Mouse (Mus musculus) kidney, adult 2 months (tissue): ENCODE results near the gene Zfp94. TPM values are rescaled to one million over a fixed set of nuclear protein-coding genes. Genes with fewer than 3 reads are reported as not detected.
"Not testable (repeated sequence)": the region's sequence is repeated elsewhere in the genome, so short reads cannot be mapped to it uniquely, and the experiment has no call there.

Experiments
- DNase-seq: peaks from one replicate; pipeline ENCODE4 v3.0.0; 2021
- H3K27ac ChIP-seq: fragments of 200-500 bp; 2 replicates; pipeline ENCODE4 v1.5.1; 2012; ENCODE audit warnings: low read depth, low read length, control low read depth, inconsistent platforms; ENCODE audit not compliant: insufficient read depth
- H3K27me3 ChIP-seq: fragments of 200-500 bp; replicated peaks from 2 replicates; pipeline ENCODE4 v1.6.1; 2012; ENCODE audit warnings: mild to moderate bottlenecking, moderate library complexity, low read length, inconsistent platforms; ENCODE audit not compliant: control insufficient read depth, insufficient read depth
- H3K36me3 ChIP-seq: fragments of 200-500 bp; 2 replicates; pipeline ENCODE4 v1.6.1; 2012; ENCODE audit warnings: mild to moderate bottlenecking, moderate library complexity, low read length, inconsistent platforms; ENCODE audit not compliant: control insufficient read depth, insufficient read depth
- H3K4me1 ChIP-seq: fragments of 200-500 bp; 2 replicates; pipeline ENCODE4 v1.6.1; 2011; ENCODE audit warnings: low read length; ENCODE audit not compliant: control insufficient read depth, insufficient read depth
- H3K4me3 ChIP-seq: fragments of 200-500 bp; 2 replicates; pipeline ENCODE4 v1.5.1; 2011; ENCODE audit warnings: mild to moderate bottlenecking, low read depth, low read length, control low read depth; ENCODE audit not compliant: insufficient read depth
- CTCF ChIP-seq: fragments of 200-500 bp; conservative IDR thresholded peaks from 2 replicates; pipeline ENCODE4 v1.5.1; 2011; ENCODE audit warnings: low read depth, mild to moderate bottlenecking, control low read depth, low read length, moderate library complexity, mixed read lengths; ENCODE audit not compliant: insufficient read depth, insufficient read length
- POLR2A ChIP-seq: fragments of 200-500 bp; IDR thresholded peaks from one replicate; pipeline ENCODE4 v1.6.1; 2011; ENCODE audit warnings: low read depth, low read length, control low read depth
- WGBS: fragments of 180-500 bp; shearing (Covaris S2); methylation state at CpG from one replicate; pipeline ENCODE4 v1.1.7; 2018; 5-methylcytosine and 5-hydroxymethylcytosine counted together
- polyA plus RNA-seq: library from polyadenylated mRNA; depleted of rRNA; stranded (reverse); fragments of >200 nt; gene quantifications from 2 replicates; pipeline ENCODE4 v1.2.3, GENCODE M21; 2012

Zfp94 gene
- polyA plus RNA-seq, 1 experiment, result 10.5 TPM

DNA sequence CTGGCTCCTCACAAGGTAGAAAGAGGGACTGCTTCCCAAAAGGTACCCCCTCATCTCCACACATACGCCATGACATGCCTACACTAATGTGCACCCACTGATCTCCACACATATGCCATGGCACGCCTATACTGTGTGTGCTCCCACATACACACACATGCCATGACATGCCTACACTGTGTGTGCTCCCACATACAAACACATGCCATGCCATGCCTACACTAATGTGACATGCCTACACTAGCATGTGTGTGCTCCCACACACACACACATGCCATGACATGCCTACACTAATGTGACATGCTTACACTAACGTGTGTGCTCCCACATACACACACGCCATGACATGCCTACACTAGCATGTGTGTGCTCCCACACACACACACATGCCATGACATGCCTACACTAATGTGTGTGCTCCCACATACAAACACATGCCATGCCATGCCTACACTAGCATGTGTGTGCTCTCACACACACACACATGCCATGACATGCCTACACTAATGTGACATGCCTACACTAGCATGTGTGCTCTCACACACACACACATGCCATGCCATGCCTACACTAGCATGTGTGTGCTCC lies 26.3 kb downstream of the Zfp94 start:
- 95% methylated on average over 4 of the region's 4 CpGs for WGBS
- Histone ChIP-seq H3K36me3 (peaks cover 3% of the 10 kb centered on the region; the same call in 1 of the 2 replicates), H3K27ac (no peak overlapping the region), H3K4me1 (no peaks in the 10 kb centered on the region), H3K4me3 (no peak overlapping the region), H3K27me3 (no peaks in the 10 kb centered on the region)
- TF ChIP-seq POLR2A, result no peak
- no peak for TF ChIP-seq CTCF
- DNase-seq, result no peak

DNA sequence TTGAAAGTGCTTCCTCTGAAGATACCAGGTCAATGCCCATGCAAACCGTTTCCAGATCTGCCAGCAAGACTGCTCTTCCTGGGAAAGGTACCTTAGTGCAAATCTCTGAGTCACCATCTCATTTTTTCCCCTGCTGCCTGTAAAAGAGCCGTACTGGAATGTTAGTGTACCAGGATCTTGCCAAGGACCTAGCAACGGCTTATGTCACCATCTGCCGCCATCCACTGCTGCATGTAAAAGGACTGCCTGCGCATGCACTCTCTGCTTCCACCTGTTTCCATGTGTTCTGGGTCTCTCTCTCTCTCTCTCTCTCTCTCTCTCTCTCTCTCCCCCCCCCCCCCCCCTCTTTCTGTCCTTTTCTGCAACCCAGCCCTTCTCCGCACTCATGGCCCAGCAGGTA lies 28.0 kb downstream of the Zfp94 start:
- 95% methylated on average over 6 of the region's 6 CpGs for WGBS

DNA sequence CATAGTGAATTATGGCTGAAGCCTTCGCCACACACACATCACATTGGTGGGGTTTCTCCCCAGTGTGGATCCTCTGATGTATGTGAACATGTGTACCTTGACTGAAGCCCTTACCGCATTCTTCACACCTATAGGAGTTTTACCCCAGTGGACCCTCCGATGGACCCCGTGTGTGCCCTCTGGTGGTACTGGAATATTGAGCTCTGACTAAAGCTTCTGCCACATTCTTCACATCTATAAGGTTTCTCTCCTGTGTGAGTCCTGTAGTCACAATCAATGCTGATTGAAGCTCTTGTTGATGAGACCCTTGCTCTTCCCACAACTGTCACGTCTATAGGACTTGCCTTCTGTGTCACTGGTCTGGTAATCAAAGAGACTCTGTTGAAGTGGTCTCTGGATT lies 28.8 kb downstream of the Zfp94 start:
- WGBS, result 84% methylated on average over 5 of the region's 5 CpGs
- Histone ChIP-seq H3K27ac (no peak overlapping the region), H3K27me3 (no peaks in the 10 kb centered on the region), H3K4me1 (no peaks in the 10 kb centered on the region), H3K36me3 (no peaks in the 10 kb centered on the region; the same call in 1 of the 2 replicates), H3K4me3 (no peak overlapping the region)
- no peak for DNase-seq
- TF ChIP-seq POLR2A, result no peak
- no peak for TF ChIP-seq CTCF

More for the DNA sequence above, 28.0 kb downstream of the Zfp94 start:
- no peak overlapping the region for H3K4me3 ChIP-seq
- TF ChIP-seq POLR2A (no peak), CTCF (no peak)
- H3K27me3 ChIP-seq, result no peaks in the 10 kb centered on the region
- peaks cover 2% of the 10 kb centered on the region; the same call in 1 of the 2 replicates for H3K36me3 ChIP-seq
- H3K4me1 ChIP-seq, result no peaks in the 10 kb centered on the region
- no peak for DNase-seq
- H3K27ac ChIP-seq, result no peak overlapping the region

DNA sequence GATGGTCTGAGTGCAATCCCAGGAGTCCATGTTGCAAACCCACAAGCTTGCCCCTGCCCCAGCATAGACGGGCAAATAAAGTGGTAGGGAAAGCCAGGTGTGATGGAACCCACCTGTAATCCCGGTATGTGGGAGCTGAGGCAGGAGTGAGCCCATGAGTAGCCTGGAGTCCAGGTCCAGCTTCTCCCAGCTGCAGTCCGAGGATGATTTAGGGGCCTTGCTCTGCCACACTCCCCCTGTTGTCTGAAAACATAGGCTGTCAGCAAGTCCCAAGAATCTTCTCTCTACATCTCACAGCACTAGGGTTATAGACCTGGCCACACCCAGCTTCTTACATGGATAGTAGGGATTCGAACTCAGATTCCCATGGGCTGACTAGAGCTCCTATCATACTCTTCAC lies 29.6 kb downstream of the Zfp94 start:
- Histone ChIP-seq H3K4me3 (no peak overlapping the region), H3K27ac (no peak overlapping the region), H3K27me3 (no peaks in the 10 kb centered on the region), H3K36me3 (no peaks in the 10 kb centered on the region; the same call in 1 of the 2 replicates), H3K4me1 (no peaks in the 10 kb centered on the region)
- WGBS, result 86% methylated on average over 4 of the region's 4 CpGs
- no peak for TF ChIP-seq POLR2A
- TF ChIP-seq CTCF, result no peak
- no peak for DNase-seq

DNA sequence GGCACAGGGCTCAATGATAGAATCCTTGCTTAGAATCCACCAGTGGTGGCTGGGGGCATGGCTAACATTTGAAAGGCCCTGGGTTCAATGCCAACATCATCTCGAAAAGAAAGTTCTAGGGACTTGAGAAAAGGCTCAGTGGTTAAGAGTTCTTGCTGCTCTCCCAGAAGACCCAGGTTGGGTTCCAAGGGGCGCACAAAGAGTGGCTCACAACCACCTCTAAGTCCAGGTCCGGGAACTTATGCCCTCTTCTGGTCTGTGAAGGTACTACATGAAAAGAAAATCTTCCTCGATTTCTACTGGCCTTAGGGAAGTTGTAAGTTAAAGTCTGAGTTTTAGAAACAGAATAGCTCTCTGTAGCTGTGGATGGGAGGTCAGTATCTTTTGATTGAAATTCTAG lies 30.4 kb downstream of the Zfp94 start:
- Histone ChIP-seq H3K36me3 (no peaks in the 10 kb centered on the region), H3K27me3 (no peaks in the 10 kb centered on the region), H3K4me3 (no peak overlapping the region), H3K27ac (no peak overlapping the region), H3K4me1 (no peaks in the 10 kb centered on the region)
- WGBS, result 53% methylated on average over 4 of the region's 4 CpGs
- DNase-seq, result no peak
- TF ChIP-seq CTCF, result peak; percentile 24; the same call in 1 of the 2 replicates
- TF ChIP-seq POLR2A, result no peak

DNA sequence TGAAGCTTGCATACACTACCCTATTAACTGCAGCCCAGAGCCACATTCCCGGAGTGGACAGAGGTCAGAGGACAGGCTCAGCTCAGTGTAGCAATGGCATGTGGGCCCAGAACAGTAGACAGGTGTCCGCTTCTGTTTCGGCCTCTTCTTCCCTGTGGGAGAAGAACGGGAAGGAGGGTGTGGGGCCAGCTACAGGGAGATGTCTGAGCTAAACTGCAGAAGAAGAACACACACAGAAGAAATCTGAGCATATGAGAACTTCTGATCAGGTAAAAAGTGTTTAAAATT lies 35.7 kb downstream of the Zfp94 start:
- Histone ChIP-seq H3K36me3 (peaks cover 1% of the 10 kb centered on the region; the same call in 1 of the 2 replicates), H3K27ac (no peak overlapping the region), H3K4me1 (no peaks in the 10 kb centered on the region), H3K27me3 (no peaks in the 10 kb centered on the region), H3K4me3 (no peak overlapping the region)
- WGBS, result 35% methylated on average over 4 of the region's 4 CpGs
- TF ChIP-seq POLR2A (no peak), CTCF (no peak)
- peak; percentile 47 for DNase-seq

DNA sequence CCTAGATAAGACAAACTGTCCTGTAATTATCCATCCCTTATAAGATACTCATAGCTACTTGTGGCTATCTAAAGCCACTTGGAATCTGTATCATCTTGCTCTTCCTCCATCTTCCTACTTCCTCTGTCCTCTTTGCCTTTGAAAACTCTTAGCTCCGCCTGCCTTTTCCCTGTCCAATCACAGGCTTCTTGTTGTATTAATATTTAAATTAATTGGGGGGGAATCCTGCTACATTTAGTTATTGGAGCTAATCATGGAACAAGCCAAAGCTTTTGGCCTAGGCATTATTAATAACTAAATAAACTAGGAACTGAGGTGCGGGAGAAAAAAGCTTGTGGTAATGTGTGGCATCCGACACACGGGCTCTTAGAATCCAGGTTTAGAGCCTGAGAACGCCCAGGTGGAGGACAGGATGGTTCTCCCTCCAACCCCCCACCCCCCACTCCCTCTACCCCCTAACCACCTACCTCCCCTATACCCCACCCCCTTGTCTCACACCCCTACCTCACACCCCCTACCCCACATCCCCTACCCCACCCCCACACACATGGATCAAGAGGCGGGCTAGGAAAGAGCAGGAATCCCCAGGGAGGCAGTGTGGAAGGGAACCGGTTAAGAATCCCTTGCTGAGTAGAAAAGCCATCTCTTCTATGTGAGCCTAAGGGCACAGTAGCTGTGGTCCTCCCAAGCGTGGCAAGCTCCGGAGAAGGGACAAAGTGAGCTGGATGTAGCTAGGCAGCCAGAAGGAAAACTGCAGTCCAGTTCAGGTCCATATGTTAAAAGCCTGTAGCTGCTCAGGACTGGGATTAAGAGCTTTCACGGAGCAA lies 36.2 kb downstream of the Zfp94 start:
- TF ChIP-seq CTCF (no peak), POLR2A (no peak)
- H3K27me3 ChIP-seq, result no peaks in the 10 kb centered on the region
- no peak overlapping the region for H3K27ac ChIP-seq
- DNase-seq, result no peak
- 58% methylated on average over 10 of the region's 10 CpGs for WGBS
- no peaks in the 10 kb centered on the region for H3K4me1 ChIP-seq
- H3K36me3 ChIP-seq, result peaks cover 1% of the 10 kb centered on the region; the same call in 1 of the 2 replicates
- H3K4me3 ChIP-seq, result no peak overlapping the region

DNA sequence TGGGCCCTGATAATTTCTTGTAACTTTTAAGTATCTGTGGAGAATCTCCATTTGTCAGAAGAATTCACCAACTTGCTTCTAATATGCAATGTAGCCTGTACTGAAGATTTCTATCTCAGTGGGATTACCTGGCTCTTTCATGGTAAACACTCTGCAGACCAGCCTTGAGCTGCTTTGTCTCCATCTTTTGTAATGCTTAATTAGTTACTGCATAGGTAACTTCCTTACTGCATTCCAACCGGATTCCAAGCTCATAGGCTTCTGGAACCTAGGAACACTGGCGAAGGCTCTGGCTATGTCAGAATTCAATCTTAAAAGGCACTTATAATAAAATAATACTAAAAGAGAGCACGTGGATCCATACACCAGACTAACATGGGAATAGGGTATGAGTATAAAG lies 37.7 kb downstream of the Zfp94 start:
- H3K27ac ChIP-seq, H3K4me1 ChIP-seq, DNase-seq, H3K27me3 ChIP-seq, H3K36me3 ChIP-seq, H3K4me3 ChIP-seq: not testable (repeated sequence)
- 83% methylated on average over 3 of the region's 3 CpGs for WGBS
